Mouse (Mus musculus) myocyte (in vitro differentiated cells): ENCODE measurements around the gene Rhoq. TPM values are rescaled to one million over a fixed set of nuclear protein-coding genes. Genes with fewer than 3 reads are reported as not detected.

ENCODE experiments used
- H3K27me3 ChIP-seq: one replicate; pipeline ENCODE4 v1.6.1; 2011; ENCODE audit not compliant: control insufficient read depth, insufficient read depth, insufficient read length
- H3K36me3 ChIP-seq: one replicate; pipeline ENCODE4 v1.6.1; 2011; ENCODE audit not compliant: control insufficient read depth, insufficient read depth
- H3K4me2 ChIP-seq: one replicate; pipeline ENCODE4 v1.6.1; 2011; ENCODE audit warnings: low read depth, control low read depth
- H3K4me3 ChIP-seq: one replicate; pipeline ENCODE4 v1.5.1; 2011; ENCODE audit warnings: mild to moderate bottlenecking, control low read depth, moderate library complexity
- H3K79me2 ChIP-seq: one replicate; pipeline ENCODE4 v1.6.1; 2011; ENCODE audit not compliant: control insufficient read depth, insufficient read depth
- H3ac ChIP-seq: one replicate; pipeline ENCODE4 v1.6.1; 2011; ENCODE audit not compliant: control insufficient read depth, insufficient read length
- CEBPB ChIP-seq: IDR thresholded peaks from 2 replicates; pipeline ENCODE4 v1.6.1; 2011; ENCODE audit warnings: mild to moderate bottlenecking, moderate library complexity; ENCODE audit not compliant: poor library complexity, insufficient read depth, severe bottlenecking
- E2F4 ChIP-seq: IDR thresholded peaks from one replicate; pipeline ENCODE4 v1.6.1; 2011; ENCODE audit warnings: mild to moderate bottlenecking, control low read depth, moderate library complexity; ENCODE audit not compliant: insufficient read depth
- MAX ChIP-seq: IDR thresholded peaks from one replicate; pipeline ENCODE4 v1.6.1; 2011; ENCODE audit warnings: low read depth, mild to moderate bottlenecking, control low read depth
- MYOD1 ChIP-seq, 3 experiments: IDR thresholded peaks; one replicate each; pipeline ENCODE4 v1.6.1; 2011; ENCODE audit warnings: control low read depth in 2 of 3, low read depth in 2 of 3, mild to moderate bottlenecking in 2 of 3, moderate library complexity in 1 of 3; ENCODE audit not compliant: insufficient read length in 2 of 3, control insufficient read depth in 1 of 3
- MYOG ChIP-seq, 3 experiments: IDR thresholded peaks; one replicate each; pipeline ENCODE4 v1.6.1; 2011; ENCODE audit warnings: control low read depth in 2 of 3, low read depth in 2 of 3, mild to moderate bottlenecking in 2 of 3; ENCODE audit not compliant: insufficient read length in 2 of 3, control insufficient read depth in 1 of 3, insufficient read depth in 1 of 3
- POLR2A ChIP-seq: IDR thresholded peaks from one replicate; pipeline ENCODE4 v1.6.1; 2011; ENCODE audit warnings: low read depth, mild to moderate bottlenecking, control low read depth, moderate library complexity; ENCODE audit not compliant: insufficient read length
- POLR2AphosphoS2 ChIP-seq: IDR thresholded peaks from one replicate; pipeline ENCODE4 v1.6.1; 2011; ENCODE audit warnings: low read depth, control low read depth; ENCODE audit not compliant: insufficient read length
- REST ChIP-seq: IDR thresholded peaks from one replicate; pipeline ENCODE4 v1.6.1; 2011; ENCODE audit warnings: mild to moderate bottlenecking, control low read depth, moderate library complexity; ENCODE audit not compliant: insufficient read depth, insufficient read length
- SRF ChIP-seq: IDR thresholded peaks from one replicate; pipeline ENCODE4 v1.6.1; 2011; ENCODE audit warnings: low read depth; ENCODE audit not compliant: control insufficient read depth, insufficient read length
- TCF12 ChIP-seq: IDR thresholded peaks from one replicate; pipeline ENCODE4 v1.6.1; 2011; ENCODE audit warnings: mild to moderate bottlenecking, control low read depth; ENCODE audit not compliant: poor library complexity, insufficient read depth, severe bottlenecking
- TCF3 ChIP-seq: IDR thresholded peaks from one replicate; pipeline ENCODE4 v1.6.1; 2011; ENCODE audit warnings: low read depth, control low read depth; ENCODE audit not compliant: insufficient read length
- USF1 ChIP-seq: IDR thresholded peaks from one replicate; pipeline ENCODE4 v1.6.1; 2011; ENCODE audit warnings: low read depth, mild to moderate bottlenecking, control low read depth, moderate library complexity
- polyA plus RNA-seq: library from polyadenylated mRNA; unstranded; fragments of >200 nt; fragmentation: generic; extraction: Trizol; gene quantifications from one replicate; pipeline ENCODE4 v1.2.1, GENCODE M21; 2012; ENCODE audit warnings: missing spikeins

Rhoq gene
- polyA plus RNA-seq, 1 experiment, result 60.0 TPM

DNA sequence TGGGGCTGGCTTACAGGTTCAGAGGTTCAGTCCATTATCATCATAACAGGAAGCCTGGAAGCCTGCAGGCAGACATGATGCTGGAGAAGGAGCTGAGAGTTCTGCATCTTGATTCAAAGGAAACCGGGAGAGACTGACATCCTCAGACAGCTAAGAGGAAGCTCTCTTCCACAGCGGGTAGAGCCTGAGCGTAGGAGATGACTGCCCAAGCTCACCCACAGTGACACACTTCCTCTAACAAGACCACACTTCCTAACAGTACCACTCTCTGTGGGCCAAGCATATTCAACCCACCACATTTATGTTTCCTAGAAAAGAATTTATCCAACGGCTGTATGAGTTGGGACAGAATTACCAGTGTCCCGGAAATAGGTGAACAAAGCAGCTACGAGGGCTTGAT lies 15.6 kb downstream of the Rhoq start:
- H3K79me2 ChIP-seq, result peaks cover 46% of the 10 kb centered on the region
- TF ChIP-seq E2F4 (no peak), USF1 (no peak), CEBPB (no peak), POLR2AphosphoS2 (no peak), TCF3 (no peak), TCF12 (no peak), MYOG (IDR thresholded peaks at IDR 0.05; ENCODE audit: control insufficient read depth in 1 of 3, insufficient read depth in 1 of 3, insufficient read length in 2 of 3, low read depth in 2 of 3) (no peak), SRF (no peak), MAX (no peak), REST (no peak), POLR2A (no peak), MYOD1 (IDR thresholded peaks at IDR 0.05; ENCODE audit: control insufficient read depth in 1 of 3, insufficient read length in 2 of 3, low read depth in 2 of 3) (no peak)
- H3K27me3 ChIP-seq, result no peaks in the 10 kb centered on the region
- no peak overlapping the region for H3ac ChIP-seq
- H3K36me3 ChIP-seq, result peaks cover 38% of the 10 kb centered on the region
- H3K4me2 ChIP-seq, result no peak overlapping the region
- H3K4me3 ChIP-seq, result no peak overlapping the region

DNA sequence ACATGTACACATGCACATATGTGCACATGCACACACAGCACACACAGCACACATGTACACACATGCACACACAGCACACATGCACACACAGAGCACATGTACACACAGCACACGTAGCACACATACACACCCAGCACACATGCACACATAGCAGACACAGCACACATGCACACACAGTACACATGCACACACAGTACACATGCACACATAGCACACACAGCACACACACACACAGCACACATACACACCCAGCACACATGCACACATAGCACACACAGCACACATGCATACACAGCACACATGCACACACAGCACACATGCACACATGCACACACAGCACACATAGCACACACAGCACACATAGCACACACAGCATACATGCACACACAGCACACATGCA lies 18.3 kb downstream of the Rhoq start:
- Histone ChIP-seq H3K79me2 (peaks cover 43% of the 10 kb centered on the region), H3K4me3 (no peak overlapping the region), H3K27me3 (no peaks in the 10 kb centered on the region), H3K4me2 (no peak overlapping the region), H3K36me3 (peaks cover 27% of the 10 kb centered on the region), H3ac (no peak overlapping the region)
- TF ChIP-seq MAX (no peak), POLR2AphosphoS2 (peak; percentile 27)

DNA sequence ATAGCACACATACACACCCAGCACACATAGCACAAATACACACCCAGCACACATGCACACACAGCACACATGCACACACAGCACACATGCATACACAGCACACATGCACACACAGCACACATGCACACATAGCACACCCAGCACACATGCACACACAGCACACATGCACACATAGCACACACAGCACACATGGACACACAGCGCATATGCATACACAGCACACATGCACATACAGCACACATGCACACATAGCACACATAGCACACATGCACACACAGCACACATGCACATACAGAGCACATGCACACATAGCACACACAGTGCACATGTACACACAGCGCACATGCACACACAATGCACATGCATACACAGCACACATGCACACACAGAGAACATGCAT lies 18.8 kb downstream of the Rhoq start:
- TF ChIP-seq POLR2AphosphoS2, result peak; percentile 78
- TF ChIP-seq REST, result no peak
- peak; percentile 55 for TF ChIP-seq POLR2A
- no peak for TF ChIP-seq E2F4
- TF ChIP-seq TCF3, result no peak
- no peak for TF ChIP-seq MAX
- TF ChIP-seq TCF12, result no peak
- TF ChIP-seq CEBPB, result no peak
- no peak for TF ChIP-seq MYOD1 (IDR thresholded peaks at IDR 0.05; ENCODE audit: control insufficient read depth in 1 of 3, insufficient read length in 2 of 3, low read depth in 2 of 3)
- TF ChIP-seq MYOG (IDR thresholded peaks at IDR 0.05; ENCODE audit: control insufficient read depth in 1 of 3, insufficient read depth in 1 of 3, insufficient read length in 2 of 3, low read depth in 2 of 3), result no peak
- TF ChIP-seq SRF, result no peak
- H3K4me2 ChIP-seq, result no peak overlapping the region
- no peak overlapping the region for H3K4me3 ChIP-seq
- peaks cover 43% of the 10 kb centered on the region for H3K79me2 ChIP-seq
- no peaks in the 10 kb centered on the region for H3K27me3 ChIP-seq
- H3K36me3 ChIP-seq, result peaks cover 22% of the 10 kb centered on the region
- H3ac ChIP-seq, result no peak overlapping the region

DNA sequence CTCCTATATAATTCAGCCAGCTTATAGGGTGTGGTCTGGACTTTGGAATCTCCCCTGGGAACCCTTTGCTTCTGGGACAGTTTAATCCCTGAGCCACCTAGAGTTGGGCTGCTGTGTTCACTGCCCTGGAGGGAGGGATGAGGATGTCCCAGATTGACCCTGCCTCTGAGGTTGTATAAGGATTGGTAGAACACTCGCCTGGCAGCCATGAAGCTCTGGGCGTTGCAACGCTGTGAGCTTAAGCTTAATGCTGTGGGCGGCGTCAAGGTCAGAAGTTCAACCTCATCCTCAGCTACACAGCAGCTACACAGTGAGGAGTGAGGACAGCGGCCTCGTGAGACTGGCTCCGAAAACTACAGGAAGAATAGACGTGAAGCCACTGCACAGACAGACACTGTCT lies 19.6 kb downstream of the Rhoq start:
- Histone ChIP-seq H3K36me3 (peaks cover 18% of the 10 kb centered on the region), H3K27me3 (no peaks in the 10 kb centered on the region), H3ac (no peak overlapping the region), H3K4me3 (no peak overlapping the region), H3K4me2 (no peak overlapping the region), H3K79me2 (peaks cover 37% of the 10 kb centered on the region)
- no peak for TF ChIP-seq MYOD1 (IDR thresholded peaks at IDR 0.05; ENCODE audit: control insufficient read depth in 1 of 3, insufficient read length in 2 of 3, low read depth in 2 of 3)
- no peak for TF ChIP-seq CEBPB
- TF ChIP-seq REST, result no peak
- no peak for TF ChIP-seq E2F4
- TF ChIP-seq MAX, result no peak
- no peak for TF ChIP-seq SRF
- TF ChIP-seq MYOG (IDR thresholded peaks at IDR 0.05; ENCODE audit: control insufficient read depth in 1 of 3, insufficient read depth in 1 of 3, insufficient read length in 2 of 3, low read depth in 2 of 3), result no peak
- no peak for TF ChIP-seq TCF12
- TF ChIP-seq POLR2A, result no peak
- TF ChIP-seq TCF3, result no peak
- no peak for TF ChIP-seq USF1
- no peak for TF ChIP-seq POLR2AphosphoS2

DNA sequence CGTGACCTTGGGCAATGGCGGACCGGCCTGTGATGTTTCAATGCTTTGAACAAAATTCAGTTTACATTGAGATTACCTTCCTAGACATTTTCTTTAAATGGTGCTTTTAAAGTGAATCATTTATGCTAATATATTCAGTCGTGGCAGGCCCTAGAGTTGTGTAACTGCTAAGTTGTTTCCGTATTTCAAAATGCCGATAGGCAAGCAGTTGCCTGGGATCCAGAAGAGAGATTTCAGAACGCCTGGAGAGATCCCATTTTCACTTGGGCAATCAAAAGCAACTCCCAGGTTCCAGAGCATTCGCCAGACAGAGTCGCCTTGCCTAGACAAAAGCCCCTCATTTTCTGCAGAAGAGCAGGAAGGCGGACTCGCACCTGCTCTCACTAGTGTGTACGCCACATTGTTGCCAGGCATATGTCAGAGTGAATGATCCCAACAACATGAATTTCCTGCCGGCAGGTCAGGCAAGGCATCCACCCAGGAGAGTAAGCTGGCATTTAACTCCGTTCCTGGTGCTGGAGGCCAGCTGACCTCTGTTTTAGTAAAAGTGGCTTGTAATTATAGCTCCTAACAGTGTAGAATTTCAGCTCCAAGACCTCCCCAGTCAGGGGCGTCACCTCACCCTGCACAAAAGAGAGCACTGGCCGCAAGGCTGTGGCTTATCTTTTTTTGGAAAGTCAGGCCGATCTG lies 23.7 kb downstream of the Rhoq start:
- peak in 2 of 3 experiments; percentile 20 to 41 for TF ChIP-seq MYOD1 (IDR thresholded peaks at IDR 0.05; ENCODE audit: control insufficient read depth in 1 of 3, insufficient read length in 2 of 3, low read depth in 2 of 3)
- TF ChIP-seq MAX, result no peak
- TF ChIP-seq POLR2AphosphoS2, result no peak
- TF ChIP-seq USF1, result no peak
- TF ChIP-seq TCF3, result no peak
- TF ChIP-seq TCF12, result no peak
- TF ChIP-seq SRF, result no peak
- TF ChIP-seq MYOG (IDR thresholded peaks at IDR 0.05; ENCODE audit: control insufficient read depth in 1 of 3, insufficient read depth in 1 of 3, insufficient read length in 2 of 3, low read depth in 2 of 3), result peak in 2 of 3 experiments; percentile 7 to 45
- no peak for TF ChIP-seq E2F4
- no peak for TF ChIP-seq CEBPB
- no peak for TF ChIP-seq POLR2A
- H3K36me3 ChIP-seq, result peaks cover under 1% of the 10 kb centered on the region
- no peak overlapping the region for H3K4me3 ChIP-seq
- H3K4me2 ChIP-seq, result peak overlapping the region; percentile 18
- no peak overlapping the region for H3ac ChIP-seq
- H3K79me2 ChIP-seq, result peaks cover 43% of the 10 kb centered on the region
- H3K27me3 ChIP-seq, result no peaks in the 10 kb centered on the region
